Mouse (Mus musculus) kidney, adult 2 months (tissue): ENCODE data around the gene Trmt61a.
A peak's percentile ranks its signal among the peaks of the same experiment; 100 is the strongest.

Source experiments
- CTCF ChIP-seq: fragments of 200-500 bp; conservative IDR thresholded peaks from 2 replicates; pipeline ENCODE4 v1.5.1; 2011; ENCODE audit warnings: low read depth, mild to moderate bottlenecking, control low read depth, low read length, moderate library complexity, mixed read lengths; ENCODE audit not compliant: insufficient read depth, insufficient read length
- POLR2A ChIP-seq: fragments of 200-500 bp; IDR thresholded peaks from one replicate; pipeline ENCODE4 v1.6.1; 2011; ENCODE audit warnings: low read depth, low read length, control low read depth

DNA sequence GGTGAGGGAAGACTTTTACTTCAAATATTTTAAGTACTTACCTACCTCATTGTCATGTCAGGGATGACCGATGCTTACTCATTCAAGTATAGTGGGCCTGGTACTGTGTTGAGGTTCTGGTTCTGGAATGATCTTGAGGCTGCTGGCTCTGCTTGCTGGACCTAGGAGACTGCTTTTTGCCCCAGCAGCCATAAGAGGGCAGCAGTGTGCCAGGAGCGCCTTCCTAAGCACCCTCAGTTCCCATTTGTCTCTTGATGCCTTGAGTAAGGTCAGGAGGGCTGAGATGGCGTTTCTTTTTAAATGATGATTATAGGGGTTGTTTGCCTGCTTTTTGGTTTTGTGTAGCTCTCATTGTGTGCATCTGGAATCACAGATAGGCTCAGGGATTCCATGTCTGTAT lies 24.5 kb upstream of the Trmt61a start:
- TF ChIP-seq CTCF (peak; percentile 86), POLR2A (no peak)
